Mouse (Mus musculus): ENCODE measurements around the gene Galntl6.

GRCm38 (mm10) chr8:58371979-58372378 lies 540.5 kb downstream of the Galntl6 start:
- TF ChIP-seq POLR2A (IDR thresholded peaks at IDR 0.05; ENCODE audit: borderline replicate concordance, low read depth, low read length) (no peak), CTCF (IDR thresholded peaks at IDR 0.05; ENCODE audit: low read depth, low read length) (no peak)
